Comparison of ENCODE assay signal across 8 mouse cellular contexts in the genomic region with DNA sequence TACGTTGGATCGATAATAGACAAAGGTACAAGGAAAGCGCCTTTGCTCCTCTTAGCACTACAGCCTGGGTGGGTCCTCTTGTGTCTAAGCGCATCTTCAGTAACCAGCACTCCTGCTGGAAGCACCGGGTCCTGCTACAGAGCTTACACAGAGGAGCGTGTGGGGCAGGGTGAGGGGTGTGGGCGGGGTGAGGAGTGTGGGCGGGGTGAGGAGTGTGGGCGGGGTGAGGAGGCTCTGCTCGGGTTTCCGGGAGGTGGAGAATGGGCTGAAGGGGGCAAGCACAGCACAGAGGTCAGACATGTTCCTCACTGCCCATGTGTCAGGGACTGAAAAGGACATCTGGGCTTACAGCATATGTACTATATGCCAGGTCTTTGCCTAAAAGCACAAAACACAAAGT. TPM values are rescaled to one million over a fixed set of nuclear protein-coding genes. Genes with fewer than 3 reads are reported as not detected.
DNase-seq lines count a peak whose midpoint lies in the region; ATAC-seq and TF ChIP-seq lines count a peak whose summit lies in the region.

No protein-coding gene starts in this region.

- no peak overlapping the region for H3K27ac ChIP-seq in heart, embryonic 11.5 days (ENCODE audit: low read depth, low read length)
- H3K27ac ChIP-seq in forebrain, embryonic 15.5 days (replicated peaks), result no peak overlapping the region
- H3K27ac ChIP-seq in limb, embryonic 14.5 days (replicated peaks; ENCODE audit: low read depth, low read length), result no peak overlapping the region
- H3K27ac ChIP-seq in midbrain, embryonic 15.5 days, result no peak overlapping the region

- no peak for TF ChIP-seq POLR2A in limb, embryonic 14.5 days (IDR thresholded peaks at IDR 0.05; ENCODE audit: borderline replicate concordance, extremely low read depth, insufficient read depth, insufficient read length)

- DNase-seq in heart, postnatal 10 days, result no peak
- peak; percentile 47 for DNase-seq in adipocyte (ENCODE audit: low spot score)
- no peak for DNase-seq in limb, embryonic 14.5 days (ENCODE audit: low spot score)
- DNase-seq in cerebellum, adult 11 months, result no peak
- DNase-seq in cerebellum, adult 18-20 months, result no peak

- H3K4me3 ChIP-seq in heart, embryonic 11.5 days (ENCODE audit: low read depth, low read length), result no peak overlapping the region
- no peak overlapping the region for H3K4me3 ChIP-seq in forebrain, embryonic 15.5 days
- H3K4me3 ChIP-seq in limb, embryonic 14.5 days (replicated peaks; ENCODE audit: low read length), result no peak overlapping the region
- H3K4me3 ChIP-seq in midbrain, embryonic 15.5 days, result no peak overlapping the region

- intact Hi-C loops in heart, postnatal 10 days (cut with DNase I), result no loop called here

- H3K9me3 ChIP-seq in heart, embryonic 11.5 days (replicated peaks; ENCODE audit: control insufficient read depth, low read length), result no peaks in the 10 kb centered on the region
- no peaks in the 10 kb centered on the region for H3K9me3 ChIP-seq in forebrain, embryonic 15.5 days
- no peaks in the 10 kb centered on the region for H3K9me3 ChIP-seq in limb, embryonic 14.5 days (ENCODE audit: control insufficient read depth, low read length)
- no peaks in the 10 kb centered on the region for H3K9me3 ChIP-seq in midbrain, embryonic 15.5 days

- no peak overlapping the region for H3K9ac ChIP-seq in heart, embryonic 11.5 days (ENCODE audit: low read depth, low read length)
- H3K9ac ChIP-seq in forebrain, embryonic 15.5 days (replicated peaks), result no peak overlapping the region
- no peak overlapping the region for H3K9ac ChIP-seq in limb, embryonic 14.5 days (ENCODE audit: low read depth, low read length, severe bottlenecking)
- no peak overlapping the region for H3K9ac ChIP-seq in midbrain, embryonic 15.5 days

- peak; percentile 94 for ATAC-seq in heart, embryonic 11.5 days (replicated peaks; ENCODE audit: insufficient number of reproducible peaks, low FRiP score, low TSS enrichment)
- ATAC-seq in forebrain, embryonic 15.5 days (replicated peaks), result peak; percentile 57
- peak; percentile 42; the same call in 1 of the 2 replicates for ATAC-seq in limb, embryonic 14.5 days (ENCODE audit: low FRiP score, low read depth)
- ATAC-seq in midbrain, embryonic 15.5 days (replicated peaks), result peak; percentile 38

- no peak overlapping the region for H3K4me2 ChIP-seq in heart, embryonic 11.5 days
- no peak overlapping the region for H3K4me2 ChIP-seq in forebrain, embryonic 15.5 days (replicated peaks)
- no peak overlapping the region for H3K4me2 ChIP-seq in limb, embryonic 14.5 days (replicated peaks; ENCODE audit: low read depth, low read length, severe bottlenecking)
- H3K4me2 ChIP-seq in midbrain, embryonic 15.5 days, result no peak overlapping the region

- peaks cover 12% of the 10 kb centered on the region for H3K36me3 ChIP-seq in heart, embryonic 11.5 days (ENCODE audit: control insufficient read depth, insufficient read depth, low read length)
- peaks cover 29% of the 10 kb centered on the region for H3K36me3 ChIP-seq in forebrain, embryonic 15.5 days
- peaks cover 53% of the 10 kb centered on the region for H3K36me3 ChIP-seq in limb, embryonic 14.5 days (ENCODE audit: control insufficient read depth, insufficient read depth, low read length)
- H3K36me3 ChIP-seq in midbrain, embryonic 15.5 days (replicated peaks), result peaks cover 14% of the 10 kb centered on the region

- 19% methylated on average over 11 of the region's 11 CpGs for WGBS in heart, embryonic 11.5 days (ENCODE audit: insufficient replicate concordance)
- WGBS in forebrain, embryonic 15.5 days, result 13% methylated on average over 11 of the region's 11 CpGs
- 24% methylated on average over 11 of the region's 11 CpGs for WGBS in limb, embryonic 14.5 days
- 15% methylated on average over 11 of the region's 11 CpGs for WGBS in midbrain, embryonic 15.5 days

- H3K27me3 ChIP-seq in heart, embryonic 11.5 days (ENCODE audit: control insufficient read depth, insufficient read depth, low read length), result no peaks in the 10 kb centered on the region
- H3K27me3 ChIP-seq in forebrain, embryonic 15.5 days, result no peaks in the 10 kb centered on the region
- no peaks in the 10 kb centered on the region for H3K27me3 ChIP-seq in limb, embryonic 14.5 days (ENCODE audit: control insufficient read depth, insufficient read depth, low read length)
- no peaks in the 10 kb centered on the region for H3K27me3 ChIP-seq in midbrain, embryonic 15.5 days (replicated peaks)

- peaks cover 3% of the 10 kb centered on the region; the same call in 1 of the 2 replicates for H3K4me1 ChIP-seq in heart, embryonic 11.5 days (ENCODE audit: control insufficient read depth, insufficient read depth, low read length)
- no peaks in the 10 kb centered on the region for H3K4me1 ChIP-seq in forebrain, embryonic 15.5 days
- H3K4me1 ChIP-seq in limb, embryonic 14.5 days (ENCODE audit: control insufficient read depth, insufficient read depth, low read length), result peaks cover 8% of the 10 kb centered on the region
- no peaks in the 10 kb centered on the region for H3K4me1 ChIP-seq in midbrain, embryonic 15.5 days

RNA-seq across cellular contexts. Expression of gene Sh3glb1, which starts 30.9 kb away (rescaled TPM):
- 133 and 139 TPM in 2 replicates for polyA plus RNA-seq in heart, embryonic 11.5 days (2014; fragmentation: Nextera tagmentation; extraction: Ambion mirVana)
- total RNA-seq in heart, postnatal 10 days (2021), result 100 to 1,000 TPM; 288 to 292 TPM
- 92.1 and 96.7 TPM in 2 replicates for polyA plus RNA-seq in forebrain, embryonic 15.5 days (2015; fragmentation: Nextera tagmentation; extraction: Ambion mirVana)
- polyA plus RNA-seq in limb, embryonic 14.5 days (2012; rRNA removed), result 25.9 and 30.3 TPM in 2 replicates
- 123 and 138 TPM in 2 replicates for polyA plus RNA-seq in limb, embryonic 14.5 days (2014; fragmentation: Nextera tagmentation; extraction: Ambion mirVana)
- polyA plus RNA-seq in midbrain, embryonic 15.5 days (2015; fragmentation: Nextera tagmentation; extraction: Ambion mirVana), result 96.5 and 108 TPM in 2 replicates

Comparison
In these comparisons a context has a peak if more than half of its experiments do, and no peak if none do; other contexts are left out.
1. ATAC-seq: peak in every context shown above with its lines; median percentile 94 in heart, embryonic 11.5 days; 57 in forebrain, embryonic 15.5 days; 42 in limb, embryonic 14.5 days; 38 in midbrain, embryonic 15.5 days.